8 mouse cellular contexts compared by ENCODE assay signal in the genomic region with DNA sequence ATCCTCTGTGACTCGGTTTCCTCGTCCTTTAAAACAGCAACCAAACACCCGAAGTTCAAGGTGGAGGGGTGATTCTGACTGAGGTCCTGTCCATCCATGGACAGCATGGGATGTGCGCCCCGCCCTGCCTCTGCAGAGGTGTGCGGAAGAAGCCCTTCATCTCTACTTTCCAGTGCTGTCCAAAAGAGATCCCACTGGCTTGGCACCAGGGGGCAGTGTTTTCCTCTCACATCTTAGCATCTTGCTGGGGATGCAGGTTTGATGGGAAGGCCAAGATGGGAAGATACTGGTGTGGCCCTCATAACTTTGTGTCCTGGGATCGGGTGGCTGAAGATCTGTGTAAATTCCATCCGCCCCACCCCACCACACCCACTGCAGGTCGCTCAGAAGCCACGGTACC. TPM values are rescaled to one million over a fixed set of nuclear protein-coding genes. Genes with fewer than 3 reads are reported as not detected.
DNase-seq lines count a peak whose midpoint lies in the region; ATAC-seq lines count a peak whose summit lies in the region.

No protein-coding gene starts in this region.

- no peak overlapping the region for H3K4me2 ChIP-seq in neural tube, embryonic 15.5 days
- no peak overlapping the region for H3K4me2 ChIP-seq in hindbrain, embryonic 14.5 days (replicated peaks)

- H3K9me3 ChIP-seq in neural tube, embryonic 15.5 days (replicated peaks): no peaks in the 10 kb centered on the region
- no peaks in the 10 kb centered on the region for H3K9me3 ChIP-seq in limb, embryonic 10.5 days (replicated peaks)
- H3K9me3 ChIP-seq in hindbrain, embryonic 14.5 days (ENCODE audit: control insufficient read depth, low read length): no peaks in the 10 kb centered on the region

- DNase-seq in gastrocnemius, postnatal 10 days: peak; percentile 51
- no peak for DNase-seq in gastrocnemius, adult 18-20 months (ENCODE audit: low spot score)
- DNase-seq in neural tube, embryonic 10.5 days (ENCODE audit: extremely low spot score, low spot score): peak; percentile 54
- peak; percentile 60 for DNase-seq in adrenal gland, adult 2 months
- DNase-seq in limb, embryonic 10.5 days (ENCODE audit: low spot score): peak; percentile 69
- no peak for DNase-seq in hindbrain, embryonic 14.5 days (ENCODE audit: low spot score)

- no peak overlapping the region for H3K4me3 ChIP-seq in neural tube, embryonic 15.5 days (replicated peaks)
- no peak overlapping the region for H3K4me3 ChIP-seq in limb, embryonic 10.5 days
- no peak overlapping the region for H3K4me3 ChIP-seq in hindbrain, embryonic 14.5 days (replicated peaks; ENCODE audit: low read length)

- H3K36me3 ChIP-seq in neural tube, embryonic 15.5 days: no peaks in the 10 kb centered on the region
- no peaks in the 10 kb centered on the region for H3K36me3 ChIP-seq in limb, embryonic 10.5 days
- H3K36me3 ChIP-seq in hindbrain, embryonic 14.5 days (replicated peaks; ENCODE audit: control insufficient read depth, insufficient read depth): no peaks in the 10 kb centered on the region

- no peak overlapping the region for H3K27ac ChIP-seq in neural tube, embryonic 15.5 days (replicated peaks)
- H3K27ac ChIP-seq in limb, embryonic 10.5 days: peak overlapping the region; percentile 44; the same call in 1 of the 2 replicates
- no peak overlapping the region for H3K27ac ChIP-seq in hindbrain, embryonic 14.5 days

- no peak for ATAC-seq in neural tube, embryonic 15.5 days (ENCODE audit: low FRiP score)
- ATAC-seq in monocyte, adult 5-6 weeks (replicated peaks; ENCODE audit: insufficient number of reproducible peaks, low FRiP score, low TSS enrichment, poor library complexity, severe bottlenecking): no peak
- ATAC-seq in hindbrain, embryonic 14.5 days (ENCODE audit: low FRiP score): no peak

- H3K9ac ChIP-seq in neural tube, embryonic 15.5 days (replicated peaks): no peak overlapping the region
- H3K9ac ChIP-seq in hindbrain, embryonic 14.5 days: no peak overlapping the region

- 65% methylated on average over 10 of the region's 10 CpGs for WGBS in neural tube, embryonic 15.5 days
- 62% methylated on average over 10 of the region's 10 CpGs for WGBS in limb, embryonic 10.5 days
- 61% methylated on average over 10 of the region's 10 CpGs for WGBS in hindbrain, embryonic 14.5 days

- H3K27me3 ChIP-seq in neural tube, embryonic 15.5 days (replicated peaks): no peaks in the 10 kb centered on the region; the same call in 1 of the 2 replicates
- H3K27me3 ChIP-seq in limb, embryonic 10.5 days (ENCODE audit: low read depth, poor library complexity, severe bottlenecking): peaks cover 7% of the 10 kb centered on the region; the same call in 1 of the 2 replicates
- H3K27me3 ChIP-seq in hindbrain, embryonic 14.5 days (ENCODE audit: control insufficient read depth, insufficient read depth, low read length): no peaks in the 10 kb centered on the region

- H3K4me1 ChIP-seq in neural tube, embryonic 15.5 days: no peaks in the 10 kb centered on the region
- peaks cover 55% of the 10 kb centered on the region for H3K4me1 ChIP-seq in limb, embryonic 10.5 days
- no peaks in the 10 kb centered on the region for H3K4me1 ChIP-seq in hindbrain, embryonic 14.5 days (replicated peaks; ENCODE audit: control insufficient read depth, insufficient read depth, low read length)

RNA-seq across cellular contexts. Expression of a gene that starts 10.8 kb away (rescaled TPM):
- total RNA-seq in gastrocnemius, postnatal 10 days (2021): 10 to 100 TPM; 31.9 to 32.4 TPM
- 10 to 100 TPM; 28.6 to 35.3 TPM for total RNA-seq in gastrocnemius, adult 18-20 months (2021)
- 2.3 and 2.8 TPM in 2 replicates for polyA plus RNA-seq in neural tube, embryonic 15.5 days (2015; fragmentation: Nextera tagmentation; extraction: Ambion mirVana)
- total RNA-seq in adrenal gland, adult 2 months (2021): 10 to 100 TPM in 1 of 2 experiments, 1 to 10 TPM in 1; 5.0 to 13.1 TPM
- 11.6 and 12.2 TPM in 2 replicates for polyA plus RNA-seq in adrenal gland, adult 2 months (2012; rRNA removed)
- polyA plus RNA-seq in limb, embryonic 10.5 days (2016; fragmentation: Nextera tagmentation; extraction: Ambion mirVana): 2.5 and 3.2 TPM in 2 replicates
- total RNA-seq in monocyte, adult 5-6 weeks (2017): 29.4 to 78.1 TPM (median 44.9 TPM) in 3 replicates
- polyA plus RNA-seq in hindbrain, embryonic 14.5 days (2014; fragmentation: Nextera tagmentation; extraction: Ambion mirVana): 0.59 and 1.3 TPM in 2 replicates

RNA-seq across cellular contexts. Expression of a gene that starts 11.6 kb away (rescaled TPM):
- 1 to 10 TPM; 3.8 TPM for total RNA-seq in gastrocnemius, postnatal 10 days (2021)
- 1 to 10 TPM; 2.1 to 3.4 TPM for total RNA-seq in gastrocnemius, adult 18-20 months (2021)
- 0.09 and 0.17 TPM in 2 replicates for polyA plus RNA-seq in neural tube, embryonic 15.5 days (2015; fragmentation: Nextera tagmentation; extraction: Ambion mirVana)
- 1 to 10 TPM in 1 of 2 experiments, under 1 TPM in 1; 0.43 to 1.3 TPM for total RNA-seq in adrenal gland, adult 2 months (2021)
- polyA plus RNA-seq in adrenal gland, adult 2 months (2012; rRNA removed): 0.46 and 2.1 TPM in 2 replicates
- 0.18 and 0.20 TPM in 2 replicates for polyA plus RNA-seq in limb, embryonic 10.5 days (2016; fragmentation: Nextera tagmentation; extraction: Ambion mirVana)
- total RNA-seq in monocyte, adult 5-6 weeks (2017): 0.32 to 4.9 TPM (median 1.9 TPM) in 3 replicates
- polyA plus RNA-seq in hindbrain, embryonic 14.5 days (2014; fragmentation: Nextera tagmentation; extraction: Ambion mirVana): 0.04 and 0.07 TPM in 2 replicates

RNA-seq across cellular contexts. Expression of a gene that starts 18.1 kb away (rescaled TPM):
- 100 to 1,000 TPM in 1 of 2 experiments, 10 to 100 TPM in 1; 96.3 to 130 TPM for total RNA-seq in gastrocnemius, postnatal 10 days (2021)
- 10 to 100 TPM; 36.1 to 41.4 TPM for total RNA-seq in gastrocnemius, adult 18-20 months (2021)
- polyA plus RNA-seq in neural tube, embryonic 15.5 days (2015; fragmentation: Nextera tagmentation; extraction: Ambion mirVana): 74.6 and 85.4 TPM in 2 replicates
- total RNA-seq in adrenal gland, adult 2 months (2021): 100 to 1,000 TPM; 128 to 132 TPM
- polyA plus RNA-seq in adrenal gland, adult 2 months (2012; rRNA removed): 61.3 and 69.7 TPM in 2 replicates
- 132 and 145 TPM in 2 replicates for polyA plus RNA-seq in limb, embryonic 10.5 days (2016; fragmentation: Nextera tagmentation; extraction: Ambion mirVana)
- total RNA-seq in monocyte, adult 5-6 weeks (2017): 10.9 to 45.4 TPM (median 13.3 TPM) in 3 replicates
- 57.7 and 59.6 TPM in 2 replicates for polyA plus RNA-seq in hindbrain, embryonic 14.5 days (2014; fragmentation: Nextera tagmentation; extraction: Ambion mirVana)

RNA-seq across cellular contexts. Expression of a gene that starts 48.3 kb away (rescaled TPM):
- total RNA-seq in gastrocnemius, postnatal 10 days (2021): 1 to 10 TPM; 5.5 to 8.7 TPM
- total RNA-seq in gastrocnemius, adult 18-20 months (2021): 1 to 10 TPM in 1 of 2 experiments, under 1 TPM in 1; 0.71 to 1.6 TPM
- polyA plus RNA-seq in neural tube, embryonic 15.5 days (2015; fragmentation: Nextera tagmentation; extraction: Ambion mirVana): 11.9 and 24.5 TPM in 2 replicates
- total RNA-seq in adrenal gland, adult 2 months (2021): 10 to 100 TPM; 16.7 to 18.9 TPM
- polyA plus RNA-seq in adrenal gland, adult 2 months (2012; rRNA removed): 13.2 and 15.3 TPM in 2 replicates
- 53.4 and 71.0 TPM in 2 replicates for polyA plus RNA-seq in limb, embryonic 10.5 days (2016; fragmentation: Nextera tagmentation; extraction: Ambion mirVana)
- total RNA-seq in monocyte, adult 5-6 weeks (2017): 3.2 to 8.2 TPM (median 7.1 TPM) in 3 replicates
- polyA plus RNA-seq in hindbrain, embryonic 14.5 days (2014; fragmentation: Nextera tagmentation; extraction: Ambion mirVana): 6.8 and 7.8 TPM in 2 replicates

Comparison
In these comparisons a context has a peak if more than half of its experiments do, and no peak if none do; other contexts are left out.
1. DNase-seq: peak in gastrocnemius, postnatal 10 days (single experiment), neural tube, embryonic 10.5 days (single experiment), adrenal gland, adult 2 months (single experiment) and limb, embryonic 10.5 days (single experiment); none in gastrocnemius, adult 18-20 months (single experiment) and hindbrain, embryonic 14.5 days (single experiment).